Mouse (Mus musculus) large intestine, adult 2 months (tissue): Measurements from ENCODE around the gene Myo5c. TPM values are rescaled to one million over a fixed set of nuclear protein-coding genes. Genes with fewer than 3 reads are reported as not detected.

Experiments used
- DNase-seq: peaks from one replicate; pipeline ENCODE4 v3.0.0-alpha.2; 2012; ENCODE audit warnings: low read depth, low spot score
- WGBS: fragments of 180-500 bp; shearing (Covaris S2); methylation state at CpG from one replicate; pipeline ENCODE4 v1.1.7; 2018; 5-methylcytosine and 5-hydroxymethylcytosine counted together
- polyA plus RNA-seq: library from polyadenylated mRNA; depleted of rRNA; stranded (reverse); fragments of >200 nt; gene quantifications from 2 replicates; pipeline ENCODE4 v1.2.3, GENCODE M21; 2012; rRNA removed

Gene Myo5c
- 16.3 and 21.9 TPM in 2 replicates for polyA plus RNA-seq

DNA sequence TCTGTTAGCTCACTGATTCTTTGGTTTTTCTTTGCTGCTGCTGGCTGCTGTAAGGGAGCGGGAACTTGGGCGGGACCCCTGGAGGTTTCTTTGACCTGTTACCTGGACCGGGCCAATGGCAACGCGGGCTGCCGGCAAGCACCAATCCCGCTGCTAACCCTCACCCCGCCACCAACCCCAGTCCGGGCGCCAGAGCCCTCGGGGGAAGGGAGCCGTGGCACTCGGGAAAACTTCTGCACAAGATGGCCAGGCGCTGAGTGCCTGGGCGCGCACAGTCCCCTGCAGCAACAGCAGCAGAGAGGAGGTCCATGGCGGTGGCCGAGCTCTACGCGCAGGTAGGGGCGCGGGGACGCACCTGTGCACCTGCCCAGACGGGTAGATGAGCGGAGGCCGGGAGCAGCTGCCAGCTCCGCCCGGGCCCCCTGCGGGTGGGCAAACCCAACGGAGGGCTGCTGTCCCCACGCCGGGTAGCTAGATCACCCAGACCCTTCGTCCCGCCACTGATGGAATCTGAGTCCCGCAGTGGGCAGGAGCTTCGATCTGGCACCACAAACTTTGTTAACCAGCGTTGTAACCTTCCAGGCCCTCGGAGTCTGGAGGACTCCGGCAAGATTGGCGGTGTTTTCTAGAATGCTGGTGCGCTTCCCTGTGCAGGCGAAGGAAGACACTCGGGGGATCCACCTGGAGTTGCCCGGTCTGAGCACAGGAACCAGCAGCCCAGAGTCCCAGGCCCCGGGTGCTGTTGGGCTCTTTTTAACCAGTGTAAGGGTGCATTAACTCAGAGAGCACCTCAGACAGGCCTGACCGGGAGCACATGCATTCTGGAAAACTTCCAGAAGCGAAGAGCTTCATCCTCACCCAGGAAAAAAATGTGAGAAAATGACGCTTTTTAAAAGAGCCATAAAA is at the start of gene Myo5c:
Myo5c (plus strand) TSS at position 180 of the 906 bp plus-strand sequence.
- 8% methylated on average over 48 of the region's 48 CpGs for WGBS
- no peak for DNase-seq

DNA sequence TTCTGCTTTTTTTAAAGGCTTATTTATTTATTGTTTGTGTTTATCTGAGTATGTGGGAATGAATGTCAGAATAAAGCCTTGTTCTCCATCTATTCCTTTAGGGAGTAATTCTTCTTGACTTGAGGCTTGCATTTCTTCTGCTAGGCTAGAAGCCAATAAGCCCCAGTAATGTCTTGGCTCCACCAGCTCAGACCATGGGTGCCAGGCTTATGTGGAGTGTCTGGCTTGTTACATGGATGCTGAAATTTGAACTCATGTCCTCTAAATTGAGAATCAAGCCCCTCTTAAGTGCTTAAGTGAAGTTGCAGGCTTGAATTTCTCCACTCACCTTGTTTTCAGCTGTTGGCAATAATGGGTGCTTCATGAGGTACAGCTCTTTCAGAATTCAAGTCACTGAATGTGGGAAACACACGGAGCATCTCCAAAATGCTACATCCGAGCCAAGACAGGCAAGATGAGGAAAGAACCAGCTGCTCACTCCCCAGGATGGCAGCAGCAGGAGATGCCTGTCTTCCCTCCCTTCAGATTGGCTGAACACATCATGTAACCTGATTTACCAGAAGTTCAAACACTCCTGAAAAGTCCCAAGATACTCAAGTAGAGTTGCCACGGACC is 44.1 kb upstream of the Myo5c start:
- DNase-seq: no peak
- 72% methylated on average over 3 of the region's 3 CpGs for WGBS

DNA sequence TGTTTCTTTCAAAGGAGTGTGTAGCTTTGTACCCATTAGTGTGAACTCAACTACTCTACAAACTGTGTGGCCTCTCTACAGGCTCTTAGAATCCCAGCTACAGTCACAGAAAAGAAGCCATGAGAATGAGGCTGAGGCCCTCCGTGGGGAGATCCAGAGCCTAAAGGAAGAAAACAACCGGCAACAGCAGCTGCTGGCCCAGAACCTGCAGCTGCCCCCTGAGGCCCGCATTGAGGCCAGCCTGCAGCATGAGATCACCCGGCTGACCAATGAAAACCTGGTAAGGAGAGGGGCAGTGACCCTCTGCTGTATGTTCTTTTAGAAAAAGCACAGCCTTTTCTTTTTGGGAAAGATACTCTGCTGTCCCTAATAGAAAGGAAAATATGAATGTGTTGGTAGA is 38.0 kb upstream of the Myo5c start:
- 64% methylated on average over 4 of the region's 4 CpGs for WGBS
- DNase-seq: no peak

DNA sequence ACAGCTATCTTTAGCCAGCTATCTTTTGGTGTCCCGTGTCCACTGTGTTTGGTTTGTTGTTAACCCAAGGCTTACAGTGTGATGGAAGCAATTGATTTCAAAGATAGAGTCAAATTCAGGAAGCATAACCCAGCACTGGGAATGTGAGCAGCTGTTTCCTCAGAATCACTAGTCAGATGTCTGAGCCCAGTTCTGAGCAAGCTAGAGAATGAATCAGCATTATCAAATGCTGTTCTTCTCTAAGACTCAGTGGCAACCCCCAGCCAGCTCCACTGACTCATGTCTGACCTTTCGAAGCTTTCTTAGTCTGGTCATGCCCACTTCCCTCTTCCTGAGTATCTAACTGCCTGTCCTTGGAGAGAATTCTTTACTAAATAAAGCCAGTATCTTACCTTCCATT is 35.5 kb upstream of the Myo5c start:
- no peak for DNase-seq
- WGBS: 57% methylated on average over 2 of the region's 2 CpGs

DNA sequence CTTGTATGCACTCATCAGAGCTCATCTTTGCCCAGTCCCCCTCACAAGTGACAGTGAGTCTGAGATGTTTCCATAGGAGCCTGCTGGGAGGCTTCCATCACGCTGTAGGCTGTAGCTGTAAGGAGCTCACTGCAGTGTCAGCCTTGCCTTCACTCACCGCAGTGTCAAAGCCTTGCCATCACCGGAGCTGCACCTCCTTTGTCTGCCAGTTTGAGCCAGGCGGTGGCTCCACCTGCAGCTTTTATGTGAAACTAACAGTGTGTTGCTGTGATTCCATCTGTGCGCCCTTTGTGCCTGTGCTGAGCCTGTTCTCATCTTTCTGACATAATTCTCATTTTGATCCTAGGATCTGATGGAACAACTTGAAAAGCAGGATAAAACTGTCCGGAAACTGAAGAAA is 34.5 kb upstream of the Myo5c start:
- 41% methylated on average over 6 of the region's 6 CpGs for WGBS
- DNase-seq: no peak

DNA sequence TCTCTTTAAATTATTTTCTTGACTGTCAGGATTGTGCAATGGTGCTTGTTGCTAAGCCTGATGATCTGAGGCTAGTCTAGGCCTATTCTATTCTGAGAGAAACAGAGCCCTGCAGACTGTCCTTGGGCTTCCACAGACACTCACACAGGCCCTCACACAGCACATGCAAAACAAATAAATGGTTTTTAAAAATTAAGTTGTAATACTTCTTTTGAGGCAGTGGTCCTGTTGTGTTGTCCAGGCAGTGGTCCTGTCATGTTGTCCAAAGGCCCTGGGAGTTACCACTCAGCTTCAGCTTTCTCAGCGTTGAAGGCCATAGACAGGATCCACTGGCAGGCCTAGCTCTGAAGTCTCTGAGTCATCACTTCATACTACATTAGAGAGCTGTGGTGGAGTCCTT is 30.3 kb upstream of the Myo5c start:
- WGBS: 94% methylated on average over 1 of the region's 1 CpGs
- no peak for DNase-seq

DNA sequence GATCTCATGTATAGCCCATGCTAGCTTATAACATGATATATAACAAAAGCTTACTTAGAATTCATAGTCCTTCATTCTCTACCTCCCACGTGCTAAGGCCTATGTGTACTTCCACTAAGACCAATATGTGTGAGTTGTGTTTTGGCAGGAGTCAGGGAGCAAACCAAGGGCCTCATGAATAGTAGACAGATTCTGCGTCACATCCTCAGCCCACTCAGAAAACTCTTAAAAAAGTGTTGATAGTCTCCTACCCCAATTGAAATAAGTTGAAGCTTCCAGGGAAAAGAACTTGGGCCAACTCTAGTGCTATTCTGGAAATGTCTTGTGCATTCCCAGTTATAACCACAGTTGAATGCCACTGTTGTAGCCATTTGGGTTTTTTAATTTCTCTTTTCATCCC is 29.8 kb upstream of the Myo5c start:
- 90% methylated on average over 2 of the region's 2 CpGs for WGBS
- no peak for DNase-seq

DNA sequence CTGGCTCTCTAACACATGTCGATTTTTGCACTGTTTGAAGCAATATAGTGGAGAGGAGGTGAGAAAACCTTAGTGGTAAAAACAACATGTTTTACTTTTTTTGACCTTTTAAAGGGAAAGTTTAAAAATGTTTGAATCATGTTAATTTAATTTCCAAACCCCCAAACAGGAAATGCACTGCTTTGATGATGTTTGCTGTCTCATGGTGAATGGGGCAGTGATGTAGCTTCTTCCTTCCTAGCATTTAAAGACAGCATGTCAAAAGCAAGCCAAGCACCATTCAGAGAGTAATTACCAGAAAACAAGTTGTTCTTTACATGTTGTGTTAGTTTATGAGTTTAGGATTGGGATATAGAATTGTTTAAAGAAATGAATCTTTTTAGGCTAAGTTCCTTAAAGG is 22.6 kb upstream of the Myo5c start:
- DNase-seq: no peak
- WGBS: 77% methylated on average over 1 of the region's 1 CpGs

DNA sequence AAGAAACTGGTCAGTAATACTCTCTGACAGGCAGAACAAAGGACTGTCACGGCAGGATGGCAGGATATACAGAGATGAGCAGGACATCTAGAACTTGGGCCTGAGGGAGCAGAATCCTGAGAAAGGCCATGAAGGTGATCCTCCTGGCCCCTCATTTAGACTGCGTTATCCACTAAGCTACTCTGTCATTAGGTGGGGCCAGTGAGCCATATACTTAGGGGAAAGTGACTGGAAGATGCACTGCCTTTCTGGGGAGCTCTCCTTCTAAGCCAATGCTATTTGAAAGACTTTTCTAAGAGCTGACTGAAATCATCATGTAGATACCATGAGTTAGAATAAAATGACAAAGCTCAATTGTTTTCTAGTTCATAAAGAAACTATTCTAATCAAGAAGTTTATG is 21.6 kb upstream of the Myo5c start:
- 71% methylated on average over 2 of the region's 2 CpGs for WGBS
- DNase-seq: no peak

DNA sequence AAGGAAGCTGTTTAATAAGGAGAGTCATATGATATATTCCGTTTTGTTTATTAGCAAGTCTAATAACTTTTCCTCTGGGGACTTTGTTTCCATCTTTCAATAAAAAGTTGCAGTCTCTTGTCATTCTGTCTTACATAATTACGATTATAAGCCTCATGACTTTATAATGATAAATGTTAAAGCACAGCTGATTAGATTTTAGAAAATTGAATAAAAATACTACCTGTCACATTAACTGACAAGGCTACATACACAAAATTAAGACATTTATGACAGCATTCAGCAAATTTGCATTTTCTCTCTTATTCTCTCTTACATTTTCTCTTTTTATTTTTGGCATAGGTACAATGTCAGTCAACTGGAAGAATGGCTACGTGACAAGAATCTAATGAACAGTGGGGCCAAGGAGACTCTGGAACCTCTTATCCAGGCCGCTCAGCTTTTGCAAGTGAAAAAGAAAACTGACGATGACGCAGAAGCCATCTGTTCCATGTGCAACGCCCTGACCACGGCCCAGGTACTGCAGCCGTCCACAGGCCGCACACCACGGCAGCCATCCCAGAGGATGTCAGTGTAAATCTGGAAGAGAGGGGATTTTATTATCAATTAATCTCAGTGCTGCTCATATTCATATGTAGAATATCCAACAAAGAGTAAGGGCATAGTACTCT is 16.9 kb upstream of the Myo5c start:
- DNase-seq: no peak
- 95% methylated on average over 11 of the region's 11 CpGs for WGBS

DNA sequence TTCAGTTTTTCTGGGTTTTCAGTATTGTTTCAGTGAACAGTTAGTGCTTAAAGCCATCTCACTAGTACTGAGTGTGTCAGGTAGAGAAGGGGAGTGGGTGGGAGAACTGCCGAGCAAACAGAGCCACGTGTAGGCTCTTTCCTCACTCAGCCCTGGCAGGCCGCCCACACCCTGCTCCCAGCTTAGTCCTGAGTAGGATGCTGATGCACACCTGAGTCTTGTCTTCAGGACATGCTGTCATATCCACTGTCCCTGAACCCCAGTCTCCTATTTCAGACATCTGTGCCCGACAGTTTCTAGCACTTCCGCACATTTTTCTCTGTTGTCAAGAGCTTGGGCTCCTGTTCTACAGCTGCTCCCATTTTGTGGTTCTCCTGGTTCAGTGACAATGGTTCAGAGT is 11.9 kb upstream of the Myo5c start:
- DNase-seq: no peak
- WGBS: 80% methylated on average over 5 of the region's 5 CpGs

DNA sequence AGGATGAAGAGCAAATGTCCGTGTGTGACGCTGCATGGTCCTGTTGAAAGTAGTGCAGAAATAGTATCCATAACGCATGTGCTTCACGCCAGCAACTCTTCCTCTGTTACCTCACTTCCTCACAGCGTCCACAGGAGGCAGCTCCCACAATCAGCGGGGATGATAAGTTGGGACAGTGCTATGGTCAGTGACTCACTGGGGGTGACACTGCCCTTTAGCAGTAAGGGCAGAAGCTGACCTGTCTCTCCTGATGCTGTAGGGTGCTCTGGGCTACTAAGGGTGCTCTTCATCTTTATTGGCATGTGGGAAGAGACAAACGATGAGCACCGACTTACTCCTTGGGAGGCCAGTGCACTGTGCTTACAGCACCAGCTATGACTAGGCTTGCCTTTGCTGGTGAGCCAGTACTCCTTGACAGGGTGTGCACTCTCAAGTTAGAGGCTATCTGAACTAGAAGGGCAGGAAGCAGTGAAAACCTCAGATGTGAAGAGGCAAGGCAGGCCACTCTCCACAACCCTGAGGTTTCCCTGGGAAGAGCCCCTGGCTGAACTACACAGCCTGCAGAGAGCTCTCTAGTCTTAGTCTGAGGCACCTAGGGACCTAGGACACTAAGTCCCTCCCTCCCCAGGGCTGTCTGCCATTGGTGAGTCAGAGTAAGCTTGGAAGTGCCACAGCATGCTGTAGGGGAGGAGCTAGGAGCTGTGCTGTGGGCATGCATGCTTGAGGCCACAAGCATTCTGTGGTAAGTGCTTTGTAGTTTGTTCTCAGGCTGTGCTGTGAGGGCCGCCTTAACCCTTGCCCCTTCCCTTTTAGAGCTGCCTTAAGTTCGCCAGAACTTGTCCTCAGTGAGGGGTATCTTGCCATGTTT is 10.2 kb upstream of the Myo5c start:
- 78% methylated on average over 10 of the region's 10 CpGs for WGBS
- DNase-seq: no peak

DNA sequence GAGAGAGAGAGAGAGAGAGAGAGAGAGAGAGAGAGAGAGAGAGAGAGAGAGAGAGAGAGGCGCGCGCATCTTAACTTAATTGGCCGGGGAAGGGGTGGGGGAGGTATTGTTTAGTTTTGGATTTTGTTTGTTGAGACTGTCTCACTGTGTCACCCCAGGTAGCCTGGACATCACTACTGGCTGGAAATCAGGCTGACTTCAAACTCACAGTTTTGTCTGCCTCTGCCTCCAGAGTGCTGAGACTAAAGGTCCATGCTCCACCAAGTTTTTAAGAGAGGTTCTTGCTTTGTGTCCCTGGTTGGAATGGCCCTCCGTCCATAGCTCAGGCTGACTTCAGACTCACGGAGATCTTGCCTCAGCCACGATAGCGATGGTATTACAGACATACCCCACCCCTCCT is 1.0 kb downstream of the Myo5c start:
- DNase-seq: no peak

DNA sequence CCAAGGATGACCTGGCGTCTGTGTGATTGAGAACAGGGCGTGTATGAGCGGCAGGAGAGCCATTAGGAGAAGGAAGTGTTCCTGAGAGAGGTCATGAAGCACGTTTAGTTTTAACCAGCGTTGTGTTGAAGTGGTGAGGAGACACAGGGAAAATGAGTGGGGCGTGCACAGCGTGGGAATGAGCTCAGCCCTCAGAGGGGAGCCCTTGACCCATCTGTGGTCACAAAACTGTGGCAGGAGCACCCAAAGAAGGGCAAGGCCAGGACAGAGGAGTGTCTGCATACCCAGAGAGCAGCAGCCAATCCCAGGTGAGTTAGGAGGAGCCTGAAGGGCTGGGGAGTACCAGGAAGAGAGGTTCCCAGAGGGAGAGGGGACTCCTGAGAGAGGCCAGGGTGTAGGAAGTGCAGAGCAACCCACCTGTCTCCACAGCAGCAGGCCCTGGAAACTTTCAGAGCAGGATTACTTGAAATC is 2.5 kb downstream of the Myo5c start:
- 24% methylated on average over 7 of the region's 7 CpGs for WGBS
- no peak for DNase-seq

More for the DNA sequence above, 1.0 kb downstream of the Myo5c start:
- 30% methylated on average over 8 of the region's 8 CpGs for WGBS

DNA sequence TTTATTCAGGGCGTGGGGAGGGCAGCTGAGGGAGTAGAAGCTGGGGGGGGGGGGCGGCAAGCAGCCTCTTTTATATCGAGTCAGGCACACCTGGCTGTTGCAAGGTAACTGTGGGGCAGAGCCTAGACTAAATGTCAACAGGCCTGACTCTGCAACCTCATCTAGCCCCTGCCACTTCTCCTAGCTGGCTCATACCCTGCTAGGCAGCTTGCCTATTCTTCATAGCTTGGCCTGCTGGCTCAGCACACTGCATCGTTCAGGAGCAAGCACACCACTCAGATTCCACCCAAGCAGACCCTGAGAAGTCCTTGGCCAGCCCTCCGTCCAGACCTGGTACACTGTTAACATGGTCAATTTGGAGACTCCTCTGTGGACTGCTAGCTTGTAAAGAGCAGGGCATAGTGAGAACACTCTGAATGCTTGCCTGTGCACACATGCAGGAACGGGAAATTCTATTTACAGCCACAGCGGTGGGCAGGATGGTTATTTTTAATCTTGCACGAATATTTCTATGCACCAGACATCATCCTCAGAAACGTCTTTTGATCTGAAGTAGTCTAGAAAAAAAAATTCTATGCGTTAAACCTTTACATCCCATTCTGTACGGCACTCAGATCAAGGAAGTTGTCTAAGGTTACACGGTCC is 3.3 kb downstream of the Myo5c start:
- DNase-seq: no peak
- WGBS: 60% methylated on average over 12 of the region's 12 CpGs

DNA sequence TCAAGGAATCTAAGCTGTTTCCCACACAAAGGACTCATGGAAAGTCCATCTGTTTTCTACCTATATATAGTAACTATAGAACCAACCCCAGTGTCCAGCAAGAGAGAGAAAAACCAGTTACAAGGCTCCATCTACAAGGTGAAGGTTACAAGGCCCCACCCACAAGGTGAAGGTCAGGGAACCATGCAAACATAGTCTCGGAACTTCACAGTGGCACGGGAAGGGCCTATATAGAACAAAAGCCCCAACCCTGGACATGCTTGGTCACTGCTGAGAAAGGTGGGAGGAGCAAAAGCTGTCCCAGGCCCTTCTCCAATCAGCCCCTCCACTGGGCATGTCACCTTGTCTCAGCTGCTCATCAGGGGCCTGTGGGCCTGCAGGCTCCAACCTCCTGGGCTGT is 3.9 kb downstream of the Myo5c start:
- 54% methylated on average over 2 of the region's 2 CpGs for WGBS

DNA sequence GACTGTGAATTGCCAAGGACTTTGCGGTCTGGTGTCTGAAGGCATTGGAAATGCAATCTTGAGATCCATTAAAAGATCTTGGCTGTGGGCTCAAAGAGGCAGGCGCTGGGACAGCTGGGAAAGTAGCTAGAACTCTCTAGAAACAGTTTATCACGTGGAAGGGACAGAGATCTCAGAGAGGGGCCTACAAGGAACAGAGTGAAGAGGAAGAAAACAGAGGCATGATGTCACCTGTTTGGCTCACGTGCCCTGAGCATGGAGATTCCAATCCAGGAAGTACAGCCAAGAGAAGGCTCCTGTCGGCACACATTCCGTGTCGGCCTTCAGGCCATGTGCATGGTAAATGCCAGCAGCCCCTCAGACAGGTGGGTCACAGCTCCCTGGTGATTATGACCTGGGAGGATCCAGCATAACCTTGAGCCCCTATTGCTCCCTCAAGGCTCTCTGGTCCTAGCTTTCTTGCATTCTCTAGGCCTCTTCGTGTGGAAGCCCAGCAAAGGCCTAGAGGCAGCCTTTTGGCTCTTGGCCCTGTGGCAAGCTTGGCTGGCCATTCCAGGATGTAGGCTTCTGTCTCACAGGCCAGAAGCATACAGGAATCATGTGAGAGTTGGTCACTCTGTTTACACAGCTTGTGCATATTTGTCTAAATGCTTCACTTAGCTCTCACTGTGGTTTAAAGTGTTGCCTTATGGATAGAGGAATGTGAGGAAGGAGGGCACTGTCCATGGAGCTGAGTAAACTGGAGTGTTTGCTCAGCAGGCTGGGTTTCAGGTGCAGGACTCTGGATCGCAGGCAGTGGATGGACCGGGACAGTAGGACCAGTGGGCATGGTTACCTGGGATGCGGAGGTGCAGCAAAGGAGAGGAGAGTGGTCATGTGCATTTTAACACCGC is 4.8 kb downstream of the Myo5c start:
- no peak for DNase-seq
- WGBS: 41% methylated on average over 12 of the region's 12 CpGs

More for the DNA sequence above, 3.9 kb downstream of the Myo5c start:
- no peak for DNase-seq

DNA sequence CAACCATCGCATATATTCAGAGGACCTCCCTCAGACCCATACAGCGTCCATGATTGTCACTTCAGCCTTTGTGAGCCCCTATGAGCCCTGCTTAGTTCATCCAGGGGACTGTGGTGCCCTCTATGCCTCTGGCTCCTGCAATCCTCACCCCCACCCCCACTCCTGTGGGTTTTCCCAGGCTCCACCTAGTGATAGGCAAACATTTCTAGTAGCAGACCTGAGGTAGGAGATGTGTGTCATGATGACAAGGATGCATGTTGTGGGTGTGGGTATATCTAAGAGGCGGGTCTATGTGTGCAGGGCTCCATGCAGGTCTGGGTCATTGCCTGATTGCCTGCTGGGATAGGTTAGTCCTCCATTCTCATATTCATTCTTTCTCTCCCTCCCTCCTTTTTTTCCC is 6.4 kb downstream of the Myo5c start:
- no peak for DNase-seq
- WGBS: 79% methylated on average over 3 of the region's 3 CpGs
